Mouse (Mus musculus): ENCODE measurements around the gene Dclk1. TPM values are rescaled to one million over a fixed set of nuclear protein-coding genes. Genes with fewer than 3 reads are reported as not detected.

The Dclk1 gene
- total RNA-seq, 2 experiments from 2014 or later: 7.4 to 7.5 TPM

GRCm38 (mm10) chr3:55442012-55442645 is 200.0 kb downstream of the Dclk1 start:
- DNase-seq: no peak
- intact Hi-C loops (cut with DNase I): no loop called here

GRCm38 (mm10) chr3:55443271-55443670 is 201.1 kb downstream of the Dclk1 start:
- intact Hi-C loops (cut with DNase I): no loop called here
- no peak for DNase-seq

GRCm38 (mm10) chr3:55443725-55444124 is 201.6 kb downstream of the Dclk1 start:
- intact Hi-C loops (cut with DNase I): no loop called here
- no peak for DNase-seq

GRCm38 (mm10) chr3:55446681-55447080 is 204.5 kb downstream of the Dclk1 start:
- intact Hi-C loops (cut with DNase I): no loop called here
- no peak for DNase-seq

GRCm38 (mm10) chr3:55447486-55448460 is 205.6 kb downstream of the Dclk1 start:
- DNase-seq: peak; percentile 29 to 59
- intact Hi-C loops (cut with DNase I): no loop called here

- intact Hi-C loops (cut with DNase I): no loop called here
- no peak for DNase-seq
Observed at GRCm38 (mm10) chr3:55449148-55449547, 207.0 kb downstream of the Dclk1 start.

GRCm38 (mm10) chr3:55451035-55451434 is 208.9 kb downstream of the Dclk1 start:
- intact Hi-C loops (cut with DNase I): no loop called here
- no peak for DNase-seq

- no peak for DNase-seq
- intact Hi-C loops (cut with DNase I): no loop called here
Observed at GRCm38 (mm10) chr3:55451877-55452276, 209.7 kb downstream of the Dclk1 start.

GRCm38 (mm10) chr3:55452464-55452863 is 210.3 kb downstream of the Dclk1 start:
- intact Hi-C loops (cut with DNase I): no loop called here
- no peak for DNase-seq

- no peak for DNase-seq
- intact Hi-C loops (cut with DNase I): no loop called here
Observed at GRCm38 (mm10) chr3:55461092-55461491, 218.9 kb downstream of the Dclk1 start.

- DNase-seq: peak in 1 of 2 experiments; percentile 6
- intact Hi-C loops (cut with DNase I): no loop called here
Observed at GRCm38 (mm10) chr3:55461685-55462655, 219.8 kb downstream of the Dclk1 start.

GRCm38 (mm10) chr3:55462904-55463668 is 220.9 kb downstream of the Dclk1 start:
- intact Hi-C loops (cut with DNase I): no loop called here
- no peak for DNase-seq

- no peak for DNase-seq
- intact Hi-C loops (cut with DNase I): no loop called here
Observed at GRCm38 (mm10) chr3:55464226-55464625, 222.1 kb downstream of the Dclk1 start.

GRCm38 (mm10) chr3:55465785-55466184 is 223.6 kb downstream of the Dclk1 start:
- intact Hi-C loops (cut with DNase I): no loop called here
- DNase-seq: no peak

- intact Hi-C loops (cut with DNase I): no loop called here
- no peak for DNase-seq
Observed at GRCm38 (mm10) chr3:55466348-55466747, 224.2 kb downstream of the Dclk1 start.

- no peak for DNase-seq
Observed at GRCm38 (mm10) chr3:55472110-55472509, 229.9 kb downstream of the Dclk1 start, which contains the start of gene Gm21954. Gm21954 (minus strand) TSS chr3:55472210.

GRCm38 (mm10) chr3:55473146-55473545 is 231.0 kb downstream of the Dclk1 start:
- intact Hi-C loops (cut with DNase I): no loop called here
- no peak for DNase-seq

More at GRCm38 (mm10) chr3:55472110-55472509, 229.9 kb downstream of the Dclk1 start, which contains the start of gene Gm21954:
- intact Hi-C loops (cut with DNase I): no loop called here

- intact Hi-C loops (cut with DNase I): no loop called here
- DNase-seq: no peak
Observed at GRCm38 (mm10) chr3:55476694-55477093, 234.5 kb downstream of the Dclk1 start.

GRCm38 (mm10) chr3:55479306-55479705 is 237.1 kb downstream of the Dclk1 start:
- no peak for DNase-seq
- intact Hi-C loops (cut with DNase I): no loop called here

GRCm38 (mm10) chr3:55481140-55481539 is 239.0 kb downstream of the Dclk1 start:
- intact Hi-C loops (cut with DNase I): no loop called here
- DNase-seq: no peak
